Mouse (Mus musculus): ENCODE data around the gene Depdc1b.

The Depdc1b gene

DNA sequence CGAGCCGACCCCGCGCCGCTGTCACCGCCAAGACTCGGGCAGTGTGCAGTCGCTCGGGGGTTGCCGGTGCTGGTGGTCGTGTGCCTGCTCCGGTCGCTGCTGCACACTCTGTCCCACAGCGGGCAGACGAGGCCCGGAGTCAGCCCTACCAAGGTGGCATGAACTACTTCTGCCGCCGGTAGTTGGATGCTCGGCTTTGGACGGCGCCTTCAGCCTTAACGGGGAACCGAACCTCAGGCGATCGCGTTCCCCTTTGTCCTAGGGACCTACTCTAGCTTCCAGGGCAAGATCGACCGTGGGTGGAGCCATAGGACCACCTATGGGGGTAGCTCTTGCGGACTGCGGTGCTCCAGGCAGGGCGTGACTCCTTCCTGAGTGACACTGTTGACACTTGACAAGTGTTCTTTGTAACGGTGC lies 363 bp downstream of the Depdc1b start:
- no peak for DNase-seq (ENCODE audit: low spot score in 2 of 2)

DNA sequence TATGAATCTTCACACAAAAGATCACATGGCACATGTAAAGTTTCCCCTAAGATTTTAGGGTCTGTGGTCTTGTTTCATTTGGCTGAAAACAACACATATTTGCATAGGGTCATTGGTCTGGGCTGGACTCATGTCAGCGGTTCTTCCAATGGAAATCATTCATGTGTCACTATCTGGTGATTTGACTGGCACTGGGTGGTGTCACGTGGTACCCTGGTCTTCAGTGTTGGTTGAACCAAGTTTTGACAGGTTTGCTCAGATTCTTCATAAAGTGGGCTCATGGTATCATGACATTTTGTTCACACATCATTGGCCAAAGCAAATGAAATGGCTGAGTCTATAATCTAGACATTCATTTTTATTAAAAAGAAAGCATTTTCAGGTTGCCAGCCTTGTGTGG lies 1.3 kb downstream of the Depdc1b start:
- no peak for DNase-seq (ENCODE audit: low spot score in 2 of 2)

- no peak for DNase-seq (ENCODE audit: low spot score in 2 of 2)
These were observed 2.9 kb downstream of the Depdc1b start for GRCm38 (mm10) chr13:108319028-108319427.

GRCm38 (mm10) chr13:108320216-108320615 lies 4.1 kb downstream of the Depdc1b start:
- DNase-seq (ENCODE audit: low spot score in 2 of 2) = no peak

DNA sequence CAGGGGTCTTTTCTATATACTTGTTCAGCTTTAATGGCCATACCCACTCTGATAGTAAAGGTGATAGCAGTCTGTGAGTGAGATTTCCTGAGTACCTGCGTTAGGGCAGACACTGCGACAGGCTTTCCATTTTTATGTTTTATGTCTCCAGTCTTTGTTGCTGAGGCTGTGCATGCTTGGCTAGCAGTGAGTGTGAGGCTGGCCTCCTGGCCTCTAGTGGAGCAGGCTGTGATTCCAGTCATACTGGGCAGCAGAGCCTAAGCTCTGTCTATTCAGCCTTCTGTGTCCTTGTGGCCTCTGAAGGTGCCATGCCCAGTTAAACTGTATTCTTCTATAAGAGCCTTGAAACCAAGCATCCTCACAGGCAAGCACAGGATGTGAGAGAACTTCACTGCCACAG lies 6.3 kb downstream of the Depdc1b start:
- no peak for DNase-seq (ENCODE audit: low spot score in 2 of 2)

DNA sequence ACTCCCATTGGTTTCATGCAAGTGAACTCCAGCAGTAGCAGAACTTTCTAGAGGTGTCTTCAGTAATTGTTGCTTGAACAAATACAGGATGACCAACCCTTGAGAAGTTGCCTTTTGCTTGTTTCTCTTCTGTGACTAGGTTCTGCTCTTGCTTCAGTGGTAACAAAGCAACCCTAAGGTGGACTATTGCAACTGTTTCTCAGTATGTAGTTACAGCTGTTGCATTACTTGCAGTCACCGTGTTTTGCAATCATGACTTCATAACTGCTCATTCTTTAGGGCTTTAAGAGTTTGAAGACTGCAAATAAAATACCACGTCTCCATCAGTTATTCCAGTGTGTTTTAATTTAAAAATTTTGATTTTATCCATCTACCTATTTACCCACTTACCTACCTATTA lies 7.2 kb downstream of the Depdc1b start:
- DNase-seq (ENCODE audit: low spot score in 2 of 2) = no peak

GRCm38 (mm10) chr13:108323866-108324829 lies 8.0 kb downstream of the Depdc1b start:
- no peak for DNase-seq (ENCODE audit: low spot score in 2 of 2)

DNA sequence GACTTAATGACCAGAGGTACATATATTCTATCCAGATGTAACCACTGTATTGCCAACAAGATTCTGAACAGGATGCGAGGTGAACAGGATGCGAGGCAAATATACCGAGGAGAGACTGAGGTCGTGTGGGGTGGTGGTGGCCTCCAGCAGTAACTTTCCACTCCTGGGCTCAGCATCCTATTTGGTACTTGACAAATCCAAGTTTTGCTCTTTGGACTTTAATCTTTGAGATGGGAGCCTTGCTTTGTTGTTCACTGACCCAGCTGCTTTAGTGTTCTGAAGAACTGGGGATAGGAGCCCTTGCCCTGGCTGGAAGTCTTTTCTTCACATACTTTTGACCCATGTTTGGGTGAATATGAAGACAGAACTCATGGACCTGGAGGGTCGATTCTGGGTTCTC lies 9.7 kb downstream of the Depdc1b start:
- no peak for DNase-seq (ENCODE audit: low spot score in 2 of 2)

GRCm38 (mm10) chr13:108326351-108326750 lies 10.2 kb downstream of the Depdc1b start:
- no peak for DNase-seq (ENCODE audit: low spot score in 2 of 2)

DNA sequence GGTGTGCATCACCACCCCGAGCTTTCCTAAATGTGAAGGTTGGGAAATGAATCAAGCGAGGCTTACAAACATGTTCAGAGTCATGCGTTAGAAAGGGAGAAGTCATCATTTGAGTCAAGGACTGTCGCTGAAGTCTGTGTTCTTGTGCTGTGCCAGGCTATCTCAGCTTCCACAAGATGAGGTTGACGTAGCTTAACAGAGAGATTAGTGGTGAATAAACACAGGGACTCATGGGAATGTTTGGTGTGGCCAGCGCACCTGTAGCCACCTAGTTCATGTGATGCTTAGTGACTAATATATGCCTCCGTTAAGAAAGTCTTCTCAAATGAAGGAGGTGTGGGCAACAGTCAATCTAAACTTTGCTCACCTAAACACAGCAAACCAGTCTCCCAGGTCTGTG lies 10.9 kb downstream of the Depdc1b start:
- no peak for DNase-seq (ENCODE audit: low spot score in 2 of 2)

GRCm38 (mm10) chr13:108328406-108329180 lies 12.5 kb downstream of the Depdc1b start:
- DNase-seq (ENCODE audit: low spot score in 2 of 2) = no peak

- DNase-seq (ENCODE audit: low spot score in 2 of 2) = no peak
These were observed 13.6 kb downstream of the Depdc1b start for GRCm38 (mm10) chr13:108329693-108330092.

DNA sequence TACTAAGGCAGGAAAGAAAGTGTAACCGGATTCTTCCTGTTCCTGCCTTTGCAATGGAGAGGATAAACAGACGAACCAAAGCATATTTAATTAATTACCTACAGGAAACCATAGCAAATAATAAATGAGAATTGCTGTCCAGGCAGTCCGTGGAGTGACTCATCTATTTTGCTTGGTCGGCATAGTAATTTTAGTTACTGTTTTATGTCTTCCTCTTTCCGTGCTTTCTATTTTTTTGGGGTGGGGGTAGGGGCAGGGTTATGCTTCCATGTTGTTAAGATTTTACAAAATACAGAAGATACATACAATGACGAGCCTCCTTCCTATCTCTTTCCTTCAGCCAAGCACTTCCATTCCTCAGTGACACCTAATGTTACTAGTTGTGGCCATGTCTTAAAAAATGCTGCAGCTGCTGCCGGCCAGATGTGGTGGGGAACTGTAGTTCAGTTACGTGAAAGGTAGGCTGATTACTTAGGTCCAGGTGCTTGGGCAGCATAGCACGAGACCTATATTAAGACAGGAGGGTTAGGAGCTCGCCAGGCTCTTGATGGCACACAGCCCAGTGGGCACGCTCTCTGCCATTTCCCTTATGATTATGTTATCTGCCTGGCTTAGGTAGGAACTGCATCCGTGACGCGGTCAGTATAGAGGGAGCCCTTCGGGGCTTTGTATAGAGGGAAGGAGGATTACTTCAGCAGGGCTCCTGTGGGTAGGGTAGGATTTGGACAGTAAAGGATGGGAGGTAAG lies 19.3 kb downstream of the Depdc1b start:
- DNase-seq (ENCODE audit: low spot score in 2 of 2) = no peak

DNA sequence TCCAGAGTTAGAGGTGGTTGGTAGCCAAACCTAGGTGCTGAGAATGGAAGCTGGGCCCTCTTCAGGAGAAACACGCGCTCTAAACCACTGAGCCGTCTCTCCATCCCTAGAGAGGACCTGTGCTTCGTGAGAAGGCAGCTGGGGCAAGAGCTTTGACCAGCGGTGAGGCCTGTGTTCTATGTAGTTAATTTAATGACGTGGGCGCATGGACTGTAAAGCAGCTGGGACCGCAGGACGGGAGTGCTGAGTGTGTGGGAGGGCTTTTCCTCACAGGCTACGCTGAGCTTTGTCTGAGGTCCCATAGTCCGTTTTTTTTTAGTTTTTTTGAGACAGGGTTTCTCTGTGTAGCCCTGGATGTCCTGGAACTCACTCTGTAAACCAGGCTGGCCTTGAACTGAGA lies 20.1 kb downstream of the Depdc1b start:
- DNase-seq (ENCODE audit: low spot score in 2 of 2) = no peak

DNA sequence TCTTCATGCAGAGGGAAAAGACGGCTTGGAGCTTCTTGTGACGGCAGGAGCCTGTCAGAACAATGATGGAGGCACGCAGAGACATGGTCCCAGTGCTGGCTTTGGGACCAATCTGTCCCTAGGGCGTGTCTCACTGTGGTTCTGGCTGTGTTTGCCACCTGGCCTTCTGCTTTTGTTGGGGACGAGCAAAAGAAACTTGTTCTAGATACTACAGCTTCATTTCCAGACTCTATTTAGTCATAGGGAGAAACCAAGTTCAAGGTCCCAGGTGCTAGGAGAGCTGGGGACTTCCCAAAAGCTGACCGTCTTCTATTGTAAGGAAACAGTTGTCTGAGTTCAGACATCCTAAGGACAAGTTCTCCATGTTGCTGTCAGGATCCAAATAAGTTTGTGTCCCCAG lies 21.2 kb downstream of the Depdc1b start:
- no peak for DNase-seq (ENCODE audit: low spot score in 2 of 2)

GRCm38 (mm10) chr13:108338076-108338836 lies 22.1 kb downstream of the Depdc1b start:
- no peak for DNase-seq (ENCODE audit: low spot score in 2 of 2)

GRCm38 (mm10) chr13:108339907-108340596 lies 23.9 kb downstream of the Depdc1b start:
- no peak for DNase-seq (ENCODE audit: low spot score in 2 of 2)

DNA sequence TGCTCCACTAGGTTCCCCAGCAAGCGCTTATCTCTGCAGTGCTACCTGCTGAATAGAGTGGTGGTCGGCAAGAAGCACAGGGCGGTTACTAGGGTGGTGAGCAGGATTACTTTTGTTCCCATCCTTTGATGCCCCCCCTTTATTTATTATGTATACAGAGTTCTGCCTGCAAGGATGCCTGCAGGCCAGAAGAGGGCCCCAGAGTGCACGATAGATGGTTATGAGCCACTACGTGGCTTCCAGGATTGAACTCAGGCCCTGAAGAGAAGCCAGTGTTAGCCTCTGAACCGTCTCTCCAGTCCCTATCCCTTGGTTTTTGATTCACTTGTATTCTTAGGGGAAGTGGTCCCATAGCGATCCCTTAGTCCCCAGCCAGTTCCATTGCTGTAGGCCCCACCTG lies 25.5 kb downstream of the Depdc1b start:
- no peak for DNase-seq (ENCODE audit: low spot score in 2 of 2)

DNA sequence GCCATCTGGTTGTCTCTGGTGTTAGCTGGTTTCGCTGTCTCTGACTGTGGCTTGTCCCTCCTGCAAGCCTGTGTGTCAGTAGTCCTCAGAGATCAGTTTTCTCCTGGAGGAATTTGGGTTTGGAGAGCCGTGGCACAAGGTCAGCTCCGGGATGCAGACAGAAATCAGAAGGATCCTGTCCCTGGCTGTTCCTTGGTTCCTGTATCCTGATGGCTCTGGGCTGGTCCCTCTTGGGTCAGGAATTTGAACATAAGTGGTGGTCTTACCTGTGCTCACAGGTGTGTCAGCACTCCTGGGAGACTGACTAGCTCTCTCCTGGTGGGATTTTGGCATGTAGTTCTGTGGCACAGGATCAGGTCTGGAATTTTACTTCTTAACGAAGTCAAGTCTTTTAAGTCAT lies 29.6 kb downstream of the Depdc1b start:
- no peak for DNase-seq (ENCODE audit: low spot score in 2 of 2)

GRCm38 (mm10) chr13:108347016-108347415 lies 30.9 kb downstream of the Depdc1b start:
- DNase-seq (ENCODE audit: low spot score in 2 of 2) = peak; percentile 43 to 82

DNA sequence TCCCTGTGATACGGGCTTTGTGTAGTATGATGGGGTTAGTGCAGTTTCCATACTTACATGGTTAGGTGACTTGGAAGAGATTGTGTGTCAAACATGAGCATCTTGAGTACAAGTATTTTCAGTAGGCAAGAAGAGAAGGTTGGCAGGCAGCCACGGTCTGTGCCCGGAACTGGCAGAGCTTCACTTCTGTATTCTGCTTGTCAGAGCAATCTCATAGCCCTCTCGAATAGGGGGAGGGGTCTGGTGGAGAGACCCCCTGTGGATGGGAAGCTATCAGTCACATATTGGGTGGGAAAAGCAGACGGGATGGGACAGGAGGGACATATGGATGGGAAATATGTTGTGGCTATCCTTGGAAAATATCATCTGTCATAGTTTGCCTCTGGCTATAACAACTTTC lies 33.5 kb downstream of the Depdc1b start:
- DNase-seq (ENCODE audit: low spot score in 2 of 2) = peak; percentile 65 to 75

Data from right cerebral cortex, postnatal 10 days (tissue).